Mouse (Mus musculus): ENCODE data around the gene Avp. TPM values are rescaled to one million over a fixed set of nuclear protein-coding genes. Genes with fewer than 3 reads are reported as not detected.

Gene Avp
- not detected in 2 replicates for total RNA-seq (2023)

DNA sequence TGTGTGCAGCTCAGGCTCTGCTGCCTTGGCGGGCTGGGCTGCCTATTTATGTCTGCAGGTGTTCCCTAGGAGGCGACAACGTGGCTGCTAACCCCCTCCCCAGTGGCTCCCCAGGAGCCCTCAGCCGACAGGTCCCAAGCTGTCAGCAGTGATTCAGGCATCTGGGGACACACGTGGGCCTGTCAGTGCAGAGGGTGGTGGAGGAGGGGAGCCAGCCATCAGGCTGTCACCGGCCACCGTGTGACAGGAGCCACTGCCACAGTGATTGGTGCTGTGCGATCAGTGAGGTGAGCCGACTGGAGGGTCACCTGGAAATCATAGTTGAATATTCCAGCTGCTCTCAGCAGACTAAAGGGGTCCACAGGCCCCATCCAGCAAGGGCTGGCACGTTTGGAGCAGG, at the start of gene Avp:
TSS of gene Avp (minus strand) at position 3 of the 400 bp plus-strand sequence.

DNA sequence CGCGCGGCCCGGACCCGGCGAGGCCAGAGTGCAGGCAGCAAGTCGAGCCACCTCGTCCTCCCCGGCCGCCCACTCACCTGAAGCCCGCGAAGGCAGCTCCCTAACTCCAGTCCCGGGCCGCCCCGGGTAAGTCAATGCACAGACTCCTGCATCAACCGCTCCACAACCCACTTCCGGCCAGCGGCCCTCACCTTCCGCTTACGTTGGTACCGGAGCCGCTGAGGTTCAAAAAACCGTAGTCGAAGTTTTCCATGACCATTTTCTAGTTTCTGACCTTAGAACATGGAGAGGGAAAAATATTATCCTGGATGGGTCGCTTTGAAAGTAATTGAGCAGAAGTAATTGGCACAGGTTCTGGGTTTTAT, 47.5 kb upstream of the Avp start, which contains the start of the genes Fastkd5 and Ubox5:
TSS of gene Fastkd5 (minus strand) at position 189 of the 365 bp plus-strand sequence.
TSS of gene Ubox5 (minus strand) at position 200 of the 365 bp plus-strand sequence.

DNA sequence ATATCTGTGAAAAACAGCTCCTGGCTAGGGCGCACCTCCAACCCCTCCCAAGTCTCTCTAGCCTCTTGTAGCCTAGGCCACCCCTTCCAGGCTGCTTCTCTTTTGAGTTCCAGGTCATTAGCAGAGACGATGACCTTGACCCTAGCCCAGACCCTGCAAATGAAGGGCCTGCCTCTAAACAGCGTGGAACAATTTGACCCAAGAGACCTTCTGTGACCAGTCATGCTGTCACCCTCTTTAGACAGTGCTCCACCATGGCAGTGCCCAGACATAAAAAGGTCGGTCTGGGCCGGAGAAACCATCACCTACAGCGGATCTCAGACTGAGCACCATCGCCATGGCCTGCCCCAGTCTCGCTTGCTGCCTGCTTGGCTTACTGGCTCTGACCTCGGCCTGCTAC, 6.5 kb downstream of the Avp start, which contains the start of gene Oxt:
TSS of gene Oxt (plus strand) at position 301 of the 400 bp plus-strand sequence.

DNA sequence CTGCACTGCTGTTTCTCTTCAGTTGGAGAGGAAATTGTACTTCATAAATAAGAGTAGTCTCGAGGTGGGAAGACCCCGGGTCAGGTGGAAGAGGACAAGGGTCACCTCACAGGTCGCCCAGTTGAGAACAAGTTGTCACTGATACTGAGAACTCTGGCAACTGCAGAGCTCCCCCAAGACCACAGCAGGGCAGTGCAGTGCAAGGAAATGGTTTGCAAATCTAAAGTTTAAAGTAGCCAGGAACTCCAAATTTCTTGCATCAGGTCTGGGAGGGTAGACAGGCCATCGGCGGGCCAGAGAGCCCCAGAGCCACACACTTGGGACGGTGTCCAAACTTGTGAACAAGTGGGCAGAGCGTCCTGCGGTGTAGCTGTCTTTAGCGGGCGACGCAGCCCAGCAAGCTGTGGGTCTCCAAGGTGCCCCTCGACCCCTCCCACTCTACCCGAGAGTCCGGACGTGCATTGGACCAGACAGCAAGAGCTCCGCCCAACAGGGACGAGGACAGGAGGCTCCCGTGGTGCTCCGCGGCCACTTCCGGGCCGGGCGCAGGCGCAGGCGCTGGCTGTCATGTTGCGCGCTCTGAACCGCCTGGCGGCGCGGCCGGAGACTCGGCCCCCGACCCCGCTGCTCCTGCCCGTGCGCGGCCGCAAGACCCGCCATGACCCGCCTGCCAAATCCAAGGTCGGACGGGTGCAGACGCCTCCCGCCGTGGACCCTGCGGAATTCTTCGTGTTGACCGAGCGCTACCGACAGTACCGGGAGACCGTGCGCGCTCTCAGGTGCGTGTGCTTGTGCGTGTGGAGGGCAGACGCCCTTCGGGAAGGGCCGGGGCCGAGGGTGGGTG, 18.9 kb downstream of the Avp start, which contains the start of gene Mrps26:
TSS of gene Mrps26 (plus strand) at position 531 of the 844 bp plus-strand sequence.

Other genes with a start within 250 kb of the Avp start
- 0.25 and 0.66 TPM in 2 replicates for gene Cpxm1, start 185.0 kb downstream of the Avp start, total RNA-seq (2023)
- not detected in 2 replicates for gene Gm28372, start 177.3 kb downstream of the Avp start, total RNA-seq (2023)
- gene 1700020A23Rik, start 177.3 kb downstream of the Avp start, total RNA-seq (2023), result not detected in 2 replicates
- not detected in 2 replicates for gene Tmem239, start 176.1 kb downstream of the Avp start, total RNA-seq (2023)
- gene Vps16, start 158.2 kb downstream of the Avp start, total RNA-seq (2023), result 53.6 and 89.6 TPM in 2 replicates
- 14.1 and 17.0 TPM in 2 replicates for gene Pced1a, start 157.9 kb downstream of the Avp start, total RNA-seq (2023)
- 66.3 and 68.3 TPM in 2 replicates for gene Ptpra, start 132.3 kb downstream of the Avp start, total RNA-seq (2023)
- gene Mrps26, start 18.8 kb downstream of the Avp start, total RNA-seq (2023), result 25.8 and 25.9 TPM in 2 replicates
- not detected in 2 replicates for gene Oxt, start 6.4 kb downstream of the Avp start, total RNA-seq (2023)
- gene Fastkd5, start 47.5 kb upstream of the Avp start, total RNA-seq (2023), result 2.1 and 2.4 TPM in 2 replicates
- 1.6 and 1.9 TPM in 2 replicates for gene Ubox5, start 47.5 kb upstream of the Avp start, total RNA-seq (2023)
- gene Lzts3, start 60.2 kb upstream of the Avp start, total RNA-seq (2023), result 0.82 and 1.3 TPM in 2 replicates
- 24.2 and 32.6 TPM in 2 replicates for gene Ddrgk1, start 82.1 kb upstream of the Avp start, total RNA-seq (2023)
- gene Itpa, start 85.1 kb upstream of the Avp start, total RNA-seq (2023), result 10.2 and 10.3 TPM in 2 replicates
- gene Slc4a11, start 115.0 kb upstream of the Avp start, total RNA-seq (2023), result 0.16 TPM in 1 of 2 replicates, not detected in the other